Mouse (Mus musculus) G1E (cell line): ENCODE data around the gene Olfr221.

ENCODE experiments used
- CTCF ChIP-seq: IDR thresholded peaks from 2 replicates; pipeline ENCODE4 v1.5.1; 2012; ENCODE audit warnings: low read depth, low read length, inconsistent platforms, mixed read lengths
- GATA1 ChIP-seq: IDR thresholded peaks from 2 replicates; pipeline ENCODE4 v1.6.1; 2012; ENCODE audit warnings: borderline replicate concordance, low read length, inconsistent platforms, mixed read lengths
- GATA2 ChIP-seq: IDR thresholded peaks from 2 replicates; pipeline ENCODE4 v1.6.1; 2012; ENCODE audit warnings: low read depth, low read length, inconsistent platforms, borderline replicate concordance
- POLR2AphosphoS5 ChIP-seq: IDR thresholded peaks from 2 replicates; pipeline ENCODE4 v1.6.1; 2012; ENCODE audit warnings: low read depth, low read length, inconsistent platforms; ENCODE audit not compliant: insufficient replicate concordance
- TAL1 ChIP-seq: conservative IDR thresholded peaks from 2 replicates; pipeline ENCODE4 v1.6.1; 2012; ENCODE audit warnings: low read depth, low read length, inconsistent platforms, mixed read lengths

DNA sequence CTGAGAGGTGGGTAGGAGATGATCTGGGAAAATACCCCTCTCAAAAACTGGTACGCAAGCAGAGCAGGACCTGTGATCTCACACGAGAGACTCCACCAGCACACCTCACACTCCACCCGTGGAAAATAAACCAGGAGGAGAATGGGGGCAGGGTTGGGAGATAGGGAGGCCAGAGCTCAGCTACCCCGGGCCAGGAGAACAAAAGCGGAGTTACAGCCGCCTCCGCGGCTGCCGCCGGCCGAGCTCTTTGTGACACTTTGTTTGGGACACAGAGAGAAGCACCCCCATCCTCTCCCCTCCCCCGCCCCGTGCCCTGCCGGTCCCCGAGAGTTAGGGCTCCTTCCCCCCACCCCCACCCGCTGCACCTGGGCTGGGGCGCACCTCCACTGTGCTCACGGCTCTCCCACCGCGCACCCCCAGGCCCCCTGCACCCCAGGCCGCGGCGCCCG, 28.5 kb downstream of the Olfr221 start:
- no peak for TF ChIP-seq CTCF
- TF ChIP-seq GATA1: no peak
- TF ChIP-seq GATA2: no peak
- TF ChIP-seq POLR2AphosphoS5: no peak
- no peak for TF ChIP-seq TAL1
